Mouse (Mus musculus) thymus, adult 18-20 months (tissue): ENCODE data around the gene Cblc.
A peak's percentile ranks its signal among the peaks of the same experiment; 100 is the strongest.

Source experiments
- DNase-seq, 2 experiments: peaks; one replicate each; pipeline ENCODE4 v3.0.0; 2022; ENCODE audit warnings: mixed read lengths in 2 of 2

The Cblc gene

DNA sequence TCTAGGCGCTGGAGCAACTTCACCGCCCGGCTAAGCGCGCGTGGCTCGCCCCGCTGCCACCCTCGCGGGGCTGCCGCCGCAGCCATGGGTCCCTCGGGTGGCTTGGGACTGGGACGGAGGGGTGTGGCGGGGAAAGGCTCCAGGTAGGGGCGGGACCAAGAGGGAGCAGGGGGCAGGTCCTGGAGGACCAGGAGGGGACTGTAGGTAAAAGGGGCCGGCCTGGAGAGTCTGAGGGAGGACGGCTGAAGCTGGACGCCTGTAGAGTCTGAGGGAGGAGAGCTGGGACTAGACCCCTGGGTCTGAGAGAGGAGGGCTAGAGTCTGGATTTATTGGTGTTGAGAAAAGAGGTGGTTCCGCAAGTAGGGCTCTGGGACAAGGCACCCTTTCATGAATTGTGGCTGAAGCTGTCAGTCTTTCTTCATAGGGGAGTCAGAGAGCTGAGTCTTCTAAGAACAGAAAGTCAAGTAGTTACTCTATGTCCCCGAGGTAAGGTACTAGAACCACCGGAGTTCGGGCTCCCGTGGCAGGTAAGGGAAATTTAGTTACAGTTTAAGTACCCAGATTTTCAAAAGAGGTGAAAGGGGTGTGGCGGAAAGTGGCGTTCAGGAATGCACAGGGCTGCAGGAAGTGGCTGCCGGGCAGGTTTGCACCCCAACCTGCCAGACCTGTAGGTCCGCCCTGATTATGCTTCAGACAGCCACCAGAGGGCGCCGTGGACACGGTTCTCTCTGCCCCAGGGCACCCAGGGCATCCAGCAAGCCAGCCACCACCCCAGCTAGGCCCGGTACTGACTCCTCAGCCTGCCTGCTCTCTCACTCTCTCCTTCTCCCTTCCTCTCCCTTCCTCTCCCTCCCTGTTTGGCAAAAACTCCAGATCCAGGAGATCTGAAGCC is at the start of gene Cblc:
Gene Cblc (minus strand): TSS at position 113 of the 892 bp plus-strand sequence.
- DNase-seq: peak; percentile 72 to 79

DNA sequence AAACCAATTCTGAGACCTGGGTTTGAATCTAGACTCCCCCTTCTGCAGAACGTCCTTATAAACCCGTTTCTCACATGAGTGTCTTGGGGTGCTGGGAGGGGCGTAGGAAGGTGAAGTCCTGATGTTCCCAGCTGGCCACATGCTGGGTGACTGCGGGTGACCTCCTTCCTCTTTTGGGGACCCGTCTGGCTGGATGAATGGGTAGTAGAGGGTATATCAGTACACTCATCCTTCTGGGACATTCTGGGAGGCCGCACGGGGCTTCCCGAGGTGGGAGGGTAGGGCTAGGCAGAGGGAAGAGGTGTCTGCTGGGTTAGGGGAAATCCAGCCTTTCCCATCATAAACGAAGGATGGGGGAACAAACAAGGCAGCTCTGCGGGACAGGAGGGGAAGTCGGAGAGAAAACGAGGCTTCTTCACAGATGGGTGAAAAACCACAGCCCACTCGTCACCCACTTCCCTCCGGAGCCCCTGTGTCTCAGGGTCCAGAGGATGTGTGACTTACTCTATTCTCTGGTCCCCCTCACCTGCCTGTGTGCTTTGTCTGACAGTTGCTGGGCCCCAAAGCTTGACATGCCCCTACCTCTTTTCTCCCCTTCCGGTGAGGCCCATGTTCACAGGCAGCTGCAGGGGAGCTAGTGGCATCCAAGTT is 48.0 kb upstream of the Cblc start:
- peak; percentile 72 to 84 for DNase-seq

DNA sequence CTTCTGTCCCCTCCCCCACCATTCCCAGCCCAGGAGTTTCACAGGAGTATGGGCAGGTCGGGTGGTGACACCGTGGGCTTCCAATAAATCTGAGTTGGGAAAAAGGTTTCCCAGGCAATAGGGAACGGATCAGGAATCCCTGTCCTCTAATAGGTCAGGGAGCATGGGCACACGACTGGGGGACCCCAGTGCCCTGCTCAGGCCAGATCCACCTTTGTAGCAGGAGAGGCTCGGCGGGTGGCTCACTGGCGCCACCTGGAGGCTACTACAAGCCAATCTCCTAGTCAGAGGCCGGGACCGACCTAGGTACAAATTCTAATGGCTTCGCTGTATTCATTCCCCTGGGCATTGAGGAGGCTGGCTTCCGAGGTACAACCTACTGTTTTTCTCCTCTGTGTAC is 47.0 kb upstream of the Cblc start:
- DNase-seq: peak in 1 of 2 experiments; percentile 61

DNA sequence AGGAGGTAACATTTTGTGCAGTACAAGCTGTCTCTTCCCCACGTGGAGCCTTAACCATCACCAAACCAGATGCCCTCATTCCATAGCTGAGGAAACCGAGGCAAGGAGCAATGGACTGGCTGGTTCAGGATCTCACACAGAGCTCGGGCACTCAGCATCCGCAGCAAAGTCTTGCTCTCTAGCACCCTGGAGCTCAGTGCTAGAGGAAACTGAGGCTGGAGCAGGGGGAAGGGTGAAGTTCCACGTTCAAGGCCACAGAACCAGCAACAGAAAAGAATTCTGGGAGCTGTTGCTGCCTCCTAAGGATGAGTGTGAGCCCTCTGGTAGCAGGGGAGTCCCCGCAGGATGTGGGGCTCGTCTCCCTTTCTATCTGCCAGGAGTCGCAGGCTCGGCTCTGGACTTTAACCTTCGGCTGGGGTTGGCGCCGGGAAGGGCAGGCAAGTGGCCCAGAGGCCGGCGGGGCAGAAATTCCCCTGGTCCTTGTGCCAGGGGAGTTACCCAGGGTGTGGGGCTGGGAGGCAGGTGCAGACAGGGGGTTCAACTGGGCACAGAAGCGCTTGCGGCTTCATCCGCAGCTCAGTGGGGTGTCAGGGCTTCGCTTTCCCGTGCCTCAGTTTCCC is 46.4 kb upstream of the Cblc start:
- DNase-seq: no peak

DNA sequence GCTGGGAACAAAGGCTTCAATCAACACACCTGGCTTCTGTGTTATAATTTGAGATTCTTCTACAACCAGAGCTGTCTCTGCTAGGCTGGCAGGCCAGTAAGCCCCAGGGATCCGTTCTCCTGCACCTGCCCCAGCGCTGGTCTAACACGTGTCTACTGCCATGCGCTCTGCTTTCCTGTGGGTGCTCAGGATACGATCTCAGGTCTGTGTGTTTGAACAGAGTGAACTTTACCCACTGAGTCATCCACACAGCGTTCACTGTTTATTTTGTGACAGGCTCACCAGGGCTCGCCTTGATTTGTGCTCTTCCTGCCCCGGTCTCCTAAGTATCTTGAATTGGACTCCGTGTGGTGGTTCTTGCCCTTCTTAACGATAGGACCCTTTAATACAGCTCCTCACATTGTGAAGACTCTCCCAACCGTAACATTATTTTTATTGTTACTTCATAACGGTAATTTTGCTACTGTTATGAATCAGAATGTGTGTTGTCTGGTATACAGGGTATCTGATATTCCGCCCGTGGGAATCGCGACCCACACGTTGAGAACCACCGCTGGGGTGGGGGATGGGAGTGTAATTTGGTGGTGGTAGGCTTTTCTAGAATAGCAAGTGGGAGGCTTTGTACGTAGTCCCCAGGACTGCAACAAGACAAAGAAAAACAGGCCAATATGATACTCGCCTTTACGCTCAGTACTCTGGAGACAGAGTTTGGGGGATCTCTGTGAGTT is 45.2 kb upstream of the Cblc start:
- peak in 1 of 2 experiments; percentile 71 for DNase-seq

DNA sequence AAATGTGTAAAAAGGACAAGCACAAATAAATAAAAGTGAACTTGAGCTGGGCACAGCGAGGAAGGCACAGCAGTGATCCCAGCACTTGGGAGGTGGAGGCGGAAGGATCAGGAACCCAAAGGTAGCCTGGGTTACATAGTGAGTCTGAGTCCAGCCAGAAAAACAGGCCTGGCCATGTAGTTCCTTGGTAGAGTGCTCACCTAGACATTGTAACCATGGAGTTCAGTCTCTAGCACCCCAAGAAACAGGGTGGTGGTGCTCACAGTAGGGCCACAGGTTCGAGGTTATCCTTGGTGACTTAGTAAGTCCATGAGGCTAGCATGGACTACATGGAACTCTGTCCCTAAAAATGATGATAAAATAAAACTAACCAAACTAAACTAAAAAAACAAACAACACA is 44.3 kb upstream of the Cblc start:
- no peak for DNase-seq

DNA sequence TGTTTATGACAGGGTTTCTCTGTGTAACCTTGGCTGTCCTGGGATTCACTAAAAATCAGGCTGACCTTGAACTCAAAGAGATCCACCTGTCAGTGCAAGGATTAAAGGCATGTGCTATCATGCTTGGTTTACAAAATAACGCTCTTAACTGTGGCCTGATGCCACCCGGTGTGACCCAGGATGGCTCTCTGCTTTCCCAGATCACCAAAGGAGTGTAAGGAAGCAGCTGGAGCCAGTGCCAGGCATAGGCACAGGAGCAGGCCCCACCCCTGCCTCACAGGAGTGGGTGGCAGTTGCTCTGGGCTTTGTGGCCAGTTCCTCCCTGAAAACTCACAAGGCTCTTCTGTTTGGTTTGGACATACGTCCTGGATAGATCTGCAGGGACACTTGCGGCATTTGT is 43.8 kb upstream of the Cblc start:
- DNase-seq: no peak

DNA sequence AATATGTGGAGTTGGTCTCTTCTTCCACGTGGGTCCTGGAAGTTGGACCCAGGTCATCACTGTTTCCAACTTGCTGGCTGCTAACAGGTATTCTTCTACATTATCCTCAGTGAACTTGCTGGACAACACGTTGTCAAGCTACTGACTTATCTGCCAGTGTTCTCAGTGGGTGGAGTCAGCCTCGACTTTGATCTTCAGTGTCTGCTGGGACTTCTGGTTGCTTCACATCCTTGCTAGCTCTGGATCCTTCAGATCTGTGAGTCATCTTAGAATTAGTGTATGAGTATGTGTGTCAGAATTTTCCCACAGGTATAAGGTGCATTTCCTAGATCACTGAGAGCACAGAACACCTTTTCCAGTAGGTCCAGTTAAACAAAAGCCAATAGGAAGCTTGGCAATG is 40.2 kb upstream of the Cblc start:
- no peak for DNase-seq

- no peak for DNase-seq
These were observed 37.4 kb upstream of the Cblc start for GRCm38 (mm10) chr7:19834055-19834454.

GRCm38 (mm10) chr7:19831837-19832236 is 35.2 kb upstream of the Cblc start:
- DNase-seq: no peak

- peak in 1 of 2 experiments; percentile 50 for DNase-seq
These were observed 34.1 kb upstream of the Cblc start for GRCm38 (mm10) chr7:19830682-19831156.

GRCm38 (mm10) chr7:19829694-19830093 is 33.1 kb upstream of the Cblc start:
- DNase-seq: no peak

DNA sequence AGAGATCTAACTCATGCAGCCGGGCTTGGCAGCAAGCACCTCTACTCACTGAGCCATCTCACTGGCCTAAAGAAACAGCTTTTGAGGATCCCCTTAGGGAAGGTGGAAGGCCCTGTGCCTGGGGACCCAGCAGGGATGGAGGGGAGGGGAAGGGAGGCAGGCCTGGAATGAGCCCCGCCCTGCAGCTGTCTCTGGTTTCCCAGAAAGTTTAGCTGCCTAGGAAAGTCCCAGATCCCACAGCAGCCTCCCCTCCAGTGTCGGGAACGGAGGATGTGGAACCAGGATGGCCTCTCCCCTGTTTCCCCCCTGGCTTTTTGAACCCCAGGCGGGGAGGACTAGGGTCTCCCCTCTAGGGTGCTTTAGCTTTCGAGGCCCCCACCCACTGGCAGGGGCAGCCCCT is 30.1 kb upstream of the Cblc start:
- DNase-seq: no peak

DNA sequence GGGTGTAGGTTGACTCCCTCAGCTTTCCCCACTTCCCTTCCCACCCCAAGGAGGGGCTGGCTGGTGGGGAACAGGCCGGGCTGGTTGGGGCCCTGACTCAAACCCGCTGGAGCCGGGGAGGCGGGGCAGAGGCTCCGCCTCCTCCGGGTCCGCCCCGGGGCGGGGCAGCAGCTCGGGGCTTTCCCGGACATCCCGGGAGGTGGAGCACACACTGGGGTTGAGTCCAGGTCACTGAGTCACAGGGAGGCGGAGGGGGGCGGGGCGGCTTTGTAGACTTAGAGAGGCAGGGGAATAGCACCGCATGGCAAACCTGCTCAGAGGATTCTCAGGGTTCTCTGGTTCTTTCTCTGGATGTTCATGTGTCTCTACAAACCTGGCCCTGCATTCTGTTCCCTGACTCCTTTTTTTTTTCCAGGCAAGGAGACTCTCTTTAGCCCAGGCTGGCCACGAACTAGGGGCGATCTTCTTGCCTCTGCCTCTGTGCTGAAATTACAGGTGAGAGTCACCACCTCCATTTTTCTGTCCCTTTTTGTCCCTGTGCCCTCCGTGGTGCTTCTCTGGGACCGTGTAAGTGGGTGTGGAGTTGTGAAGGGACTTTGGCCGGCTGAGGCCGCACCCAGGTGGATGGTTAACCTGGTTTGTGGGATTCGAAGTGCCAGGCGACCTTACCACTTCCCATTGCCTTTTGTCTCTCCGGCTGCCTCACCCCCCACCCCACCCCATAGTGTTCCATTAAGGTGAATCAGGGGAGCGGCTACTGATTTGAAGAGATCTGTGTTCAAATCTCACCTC is 27.8 kb upstream of the Cblc start:
- DNase-seq: peak; percentile 63 to 65

DNA sequence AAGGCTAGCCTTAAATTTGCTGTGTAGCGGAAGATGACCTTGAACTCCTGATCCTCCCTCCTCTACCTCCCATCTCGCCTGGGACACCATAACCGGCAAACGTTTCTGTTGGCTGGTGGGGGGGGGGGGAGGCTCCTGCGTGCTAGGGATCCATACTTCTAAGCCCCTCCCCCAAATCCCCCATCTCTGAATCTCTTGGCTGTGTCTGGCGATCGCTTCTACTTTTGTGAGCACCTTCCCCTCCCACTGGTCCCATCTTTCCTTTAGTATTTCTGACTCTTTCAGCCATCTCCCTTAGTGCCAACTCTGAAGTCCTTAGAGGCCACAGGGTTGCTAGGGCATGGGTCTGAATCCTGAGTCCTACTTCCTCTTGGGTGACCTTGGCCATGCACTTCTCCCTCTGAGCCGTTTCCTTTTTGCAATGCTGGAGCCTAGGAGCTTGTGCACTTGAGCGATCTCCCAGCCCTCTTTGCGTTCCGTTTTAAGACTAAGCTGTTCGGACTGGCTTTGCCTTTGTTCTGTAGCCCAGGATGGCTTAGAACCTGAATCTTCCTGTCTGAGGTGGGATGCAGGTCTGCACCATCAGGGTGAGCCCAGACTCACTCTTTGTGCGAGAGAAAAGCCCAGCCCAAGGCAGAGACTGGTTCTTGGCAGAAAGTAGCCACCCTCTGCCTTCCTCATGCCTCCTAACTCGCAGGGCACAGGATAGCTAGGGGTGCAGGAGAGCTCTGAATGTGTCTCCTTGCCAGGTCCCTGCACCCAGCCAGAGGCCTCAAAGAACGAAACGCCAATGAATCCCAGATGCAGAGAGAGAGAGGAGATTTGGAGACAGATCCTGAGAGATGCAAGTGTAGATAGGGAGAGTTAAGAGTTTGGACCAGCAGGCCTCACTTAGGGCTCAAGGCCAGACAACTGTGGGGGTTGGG is 26.9 kb upstream of the Cblc start:
- no peak for DNase-seq

DNA sequence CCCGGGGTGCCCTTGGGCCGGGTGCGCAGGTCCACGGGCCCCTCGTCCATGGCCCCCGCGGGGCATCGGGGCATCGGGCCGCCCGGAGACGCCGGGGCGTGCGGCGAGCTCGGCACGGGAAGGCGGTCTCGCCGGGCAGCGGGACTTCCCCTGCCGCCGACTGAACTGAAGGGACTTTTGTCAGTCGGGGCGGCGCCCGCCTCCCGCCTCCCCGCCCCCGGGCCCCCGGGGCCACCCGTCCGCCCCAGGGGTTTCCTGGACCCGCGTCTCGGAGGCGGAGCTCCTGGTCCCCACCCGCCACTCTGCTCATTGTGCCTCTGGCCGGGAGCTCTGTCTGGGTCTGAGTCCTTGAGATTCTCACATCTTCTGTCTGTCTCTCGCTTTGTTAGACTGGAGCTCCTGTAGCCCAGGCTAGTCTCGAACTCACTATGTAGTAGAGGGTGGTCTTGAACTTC is 26.0 kb upstream of the Cblc start, which contains the start of gene Bcl3:
Gene Bcl3 (minus strand): TSS at position 167 of the 455 bp plus-strand sequence.
- DNase-seq: peak in 1 of 2 experiments; percentile 47

GRCm38 (mm10) chr7:19822193-19822592 is 25.6 kb upstream of the Cblc start:
- no peak for DNase-seq

DNA sequence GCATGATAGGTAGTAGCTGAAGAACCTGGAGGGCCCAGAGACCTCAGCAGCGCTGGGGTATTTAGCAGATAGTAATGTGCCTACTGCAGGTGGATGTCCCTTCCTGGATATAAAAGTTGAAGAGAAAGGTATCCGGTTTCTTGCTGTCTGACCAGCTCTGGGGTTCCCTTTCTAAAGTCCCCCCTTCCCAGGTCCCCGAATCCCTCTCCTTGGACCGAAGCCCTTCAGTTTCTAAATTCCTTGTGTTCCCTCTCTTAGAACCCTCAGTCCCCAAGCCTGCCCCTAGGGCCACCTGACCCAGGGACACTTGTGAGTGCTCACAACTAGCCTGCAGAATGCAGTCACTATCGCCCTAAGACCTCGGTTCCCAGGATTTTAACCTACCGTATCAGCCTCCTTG is 25.0 kb upstream of the Cblc start:
- no peak for DNase-seq

DNA sequence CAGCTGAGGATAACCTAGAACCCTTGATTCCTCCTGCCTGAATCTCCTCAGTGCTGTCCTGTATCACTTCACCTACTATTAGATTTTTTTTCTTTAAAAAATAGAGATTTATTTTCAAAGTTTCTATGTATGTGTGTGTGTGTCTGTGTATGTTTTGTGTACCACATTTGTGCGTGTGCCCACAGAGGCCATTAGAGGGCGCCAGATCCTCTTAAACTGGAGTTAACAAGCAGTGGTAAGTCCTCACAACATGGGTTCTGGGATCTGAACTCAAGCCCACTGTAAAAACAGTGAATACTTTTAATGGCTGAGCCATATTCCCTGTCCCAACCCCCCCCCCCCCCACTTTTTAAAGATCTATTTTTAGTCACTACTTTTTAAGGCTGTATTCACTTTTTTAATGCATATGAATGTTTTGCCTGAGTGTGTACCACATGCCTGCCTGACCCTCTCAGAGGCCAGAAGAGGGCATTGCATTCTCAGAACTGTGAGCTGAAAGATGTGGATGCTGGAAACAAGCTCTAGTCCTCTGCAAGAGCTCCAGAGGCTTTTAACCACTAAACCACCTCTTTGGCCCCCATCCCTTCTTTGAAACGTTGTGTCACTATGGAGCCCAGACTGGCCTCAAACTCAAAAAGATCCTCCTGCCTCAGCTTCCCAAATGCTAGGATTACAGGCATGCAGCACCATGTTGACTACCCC is 23.9 kb upstream of the Cblc start:
- no peak for DNase-seq

DNA sequence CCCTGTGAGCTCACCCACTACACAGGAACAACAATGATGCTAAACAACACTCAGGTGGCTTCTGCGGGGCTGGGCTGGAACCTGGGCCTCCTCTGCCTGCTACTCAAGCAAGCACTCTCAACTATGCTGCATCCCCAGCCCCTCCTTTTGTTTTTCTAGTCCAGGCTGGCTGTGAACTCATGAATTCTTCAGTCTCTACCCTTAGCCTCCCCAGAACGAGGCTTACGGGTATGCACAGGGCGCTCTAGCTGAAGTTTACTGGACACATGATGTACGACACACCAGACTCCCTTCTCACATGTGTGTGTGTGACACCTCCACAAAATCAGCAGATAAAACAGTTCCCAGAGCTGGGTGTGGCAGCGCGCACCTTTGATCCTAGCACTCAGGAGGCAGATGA is 22.3 kb upstream of the Cblc start:
- no peak for DNase-seq
